Mouse (Mus musculus) stomach, postnatal 0 days (tissue): ENCODE measurements around the gene Chmp6.

Experiments used
- CTCF ChIP-seq: IDR thresholded peaks from 2 replicates; pipeline ENCODE4 v1.5.1; 2016; ENCODE audit warnings: antibody characterized with exemption, low read depth, mild to moderate bottlenecking, moderate library complexity
- EP300 ChIP-seq: optimal IDR thresholded peaks from 2 replicates; pipeline ENCODE3; 2016; ENCODE audit warnings: antibody characterized with exemption

- TF ChIP-seq EP300 = no peak
- no peak for TF ChIP-seq CTCF
Measured at GRCm38 (mm10) chr11:119914381-119914780, 1.1 kb downstream of the Chmp6 start.
